Mouse (Mus musculus) kidney, adult 2 months (tissue): Measurements from ENCODE around the gene Slc2a13. TPM values are rescaled to one million over a fixed set of nuclear protein-coding genes. Genes with fewer than 3 reads are reported as not detected.
A peak's percentile ranks its signal among the peaks of the same experiment; 100 is the strongest.

Source experiments
- DNase-seq: peaks from one replicate; pipeline ENCODE4 v3.0.0; 2021
- H3K27ac ChIP-seq: fragments of 200-500 bp; 2 replicates; pipeline ENCODE4 v1.5.1; 2012; ENCODE audit warnings: low read depth, low read length, control low read depth, inconsistent platforms; ENCODE audit not compliant: insufficient read depth
- H3K27me3 ChIP-seq: fragments of 200-500 bp; replicated peaks from 2 replicates; pipeline ENCODE4 v1.6.1; 2012; ENCODE audit warnings: mild to moderate bottlenecking, moderate library complexity, low read length, inconsistent platforms; ENCODE audit not compliant: control insufficient read depth, insufficient read depth
- H3K36me3 ChIP-seq: fragments of 200-500 bp; 2 replicates; pipeline ENCODE4 v1.6.1; 2012; ENCODE audit warnings: mild to moderate bottlenecking, moderate library complexity, low read length, inconsistent platforms; ENCODE audit not compliant: control insufficient read depth, insufficient read depth
- H3K4me1 ChIP-seq: fragments of 200-500 bp; 2 replicates; pipeline ENCODE4 v1.6.1; 2011; ENCODE audit warnings: low read length; ENCODE audit not compliant: control insufficient read depth, insufficient read depth
- H3K4me3 ChIP-seq: fragments of 200-500 bp; 2 replicates; pipeline ENCODE4 v1.5.1; 2011; ENCODE audit warnings: mild to moderate bottlenecking, low read depth, low read length, control low read depth; ENCODE audit not compliant: insufficient read depth
- CTCF ChIP-seq: fragments of 200-500 bp; conservative IDR thresholded peaks from 2 replicates; pipeline ENCODE4 v1.5.1; 2011; ENCODE audit warnings: low read depth, mild to moderate bottlenecking, control low read depth, low read length, moderate library complexity, mixed read lengths; ENCODE audit not compliant: insufficient read depth, insufficient read length
- POLR2A ChIP-seq: fragments of 200-500 bp; IDR thresholded peaks from one replicate; pipeline ENCODE4 v1.6.1; 2011; ENCODE audit warnings: low read depth, low read length, control low read depth
- WGBS: fragments of 180-500 bp; shearing (Covaris S2); methylation state at CpG from one replicate; pipeline ENCODE4 v1.1.7; 2018; 5-methylcytosine and 5-hydroxymethylcytosine counted together
- polyA plus RNA-seq: library from polyadenylated mRNA; depleted of rRNA; stranded (reverse); fragments of >200 nt; gene quantifications from 2 replicates; pipeline ENCODE4 v1.2.3, GENCODE M21; 2012

Gene Slc2a13
- polyA plus RNA-seq, 1 experiment, result 1.5 TPM

- no peak overlapping the region for H3K4me3 ChIP-seq
- H3K4me1 ChIP-seq, result peaks cover 3% of the 10 kb centered on the region; the same call in 1 of the 2 replicates
- no peak overlapping the region for H3K27ac ChIP-seq
- TF ChIP-seq CTCF (no peak), POLR2A (no peak)
- no peaks in the 10 kb centered on the region for H3K36me3 ChIP-seq
- no peaks in the 10 kb centered on the region; the same call in 1 of the 2 replicates for H3K27me3 ChIP-seq
- DNase-seq, result no peak
- 21% methylated on average over 8 of the region's 8 CpGs for WGBS
Observed at GRCm38 (mm10) chr15:91378751-91379325, 194.2 kb downstream of the Slc2a13 start.

- 78% methylated on average over 11 of the region's 11 CpGs for WGBS
Observed at GRCm38 (mm10) chr15:91377568-91377967, 195.5 kb downstream of the Slc2a13 start.

GRCm38 (mm10) chr15:91377105-91377504, 196.0 kb downstream of the Slc2a13 start:
- Histone ChIP-seq H3K4me3 (no peak overlapping the region), H3K27me3 (no peaks in the 10 kb centered on the region; the same call in 1 of the 2 replicates), H3K4me1 (peaks cover 3% of the 10 kb centered on the region; the same call in 1 of the 2 replicates), H3K36me3 (no peaks in the 10 kb centered on the region), H3K27ac (no peak overlapping the region)
- 74% methylated on average over 11 of the region's 11 CpGs for WGBS
- TF ChIP-seq POLR2A (no peak), CTCF (no peak)
- no peak for DNase-seq

More at GRCm38 (mm10) chr15:91377568-91377967, 195.5 kb downstream of the Slc2a13 start:
- no peak overlapping the region for H3K27ac ChIP-seq
- no peaks in the 10 kb centered on the region; the same call in 1 of the 2 replicates for H3K27me3 ChIP-seq
- H3K4me1 ChIP-seq, result peaks cover 3% of the 10 kb centered on the region; the same call in 1 of the 2 replicates
- no peaks in the 10 kb centered on the region for H3K36me3 ChIP-seq
- no peak for DNase-seq
- H3K4me3 ChIP-seq, result no peak overlapping the region
- no peak for TF ChIP-seq POLR2A
- TF ChIP-seq CTCF, result no peak

GRCm38 (mm10) chr15:91374441-91374840, 198.6 kb downstream of the Slc2a13 start:
- H3K36me3 ChIP-seq, result no peaks in the 10 kb centered on the region
- no peak overlapping the region for H3K4me3 ChIP-seq
- whole genome bisulfite sequencing, result 66% methylated on average over 5 of the region's 5 CpGs
- TF ChIP-seq POLR2A (no peak), CTCF (no peak)
- peaks cover 3% of the 10 kb centered on the region; the same call in 1 of the 2 replicates for H3K4me1 ChIP-seq
- H3K27ac ChIP-seq, result no peak overlapping the region
- H3K27me3 ChIP-seq, result no peaks in the 10 kb centered on the region; the same call in 1 of the 2 replicates
- DNase-seq, result no peak

GRCm38 (mm10) chr15:91373203-91373584, 199.9 kb downstream of the Slc2a13 start:
- peak; percentile 28 for DNase-seq
- no peaks in the 10 kb centered on the region for H3K36me3 ChIP-seq
- no peak overlapping the region for H3K4me3 ChIP-seq
- 24% methylated on average over 7 of the region's 7 CpGs for WGBS
- H3K27ac ChIP-seq, result no peak overlapping the region
- H3K4me1 ChIP-seq, result no peaks in the 10 kb centered on the region
- TF ChIP-seq POLR2A (no peak), CTCF (no peak)
- no peaks in the 10 kb centered on the region; the same call in 1 of the 2 replicates for H3K27me3 ChIP-seq

GRCm38 (mm10) chr15:91372464-91373202, 200.4 kb downstream of the Slc2a13 start:
- Histone ChIP-seq H3K27me3 (no peaks in the 10 kb centered on the region; the same call in 1 of the 2 replicates), H3K4me1 (no peaks in the 10 kb centered on the region), H3K4me3 (no peak overlapping the region), H3K27ac (no peak overlapping the region), H3K36me3 (no peaks in the 10 kb centered on the region)
- TF ChIP-seq POLR2A (no peak), CTCF (no peak)
- 66% methylated on average over 9 of the region's 9 CpGs for WGBS
- DNase-seq, result no peak

- DNase-seq, result no peak
- 44% methylated on average over 7 of the region's 7 CpGs for WGBS
Observed at GRCm38 (mm10) chr15:91371859-91372394, 201.1 kb downstream of the Slc2a13 start.

More at GRCm38 (mm10) chr15:91371859-91372394, 201.1 kb downstream of the Slc2a13 start:
- no peak overlapping the region for H3K27ac ChIP-seq
- no peaks in the 10 kb centered on the region; the same call in 1 of the 2 replicates for H3K27me3 ChIP-seq
- no peaks in the 10 kb centered on the region for H3K36me3 ChIP-seq
- TF ChIP-seq CTCF, result no peak
- TF ChIP-seq POLR2A, result no peak
- H3K4me1 ChIP-seq, result no peaks in the 10 kb centered on the region
- H3K4me3 ChIP-seq, result no peak overlapping the region
